Mouse (Mus musculus) spleen, adult 2 months (tissue): Measurements from ENCODE around the gene Lrrc25. TPM values are rescaled to one million over a fixed set of nuclear protein-coding genes. Genes with fewer than 3 reads are reported as not detected.

Experiments
- DNase-seq, 2 experiments: peaks; one replicate each; pipeline versions ENCODE4 v3.0.0 to v3.0.0-alpha.2; 2012 to 2021; ENCODE audit warnings: low spot score in 2 of 2, low read depth in 1 of 2
- H3K27ac ChIP-seq: fragments of 200-500 bp; 2 replicates; pipeline ENCODE4 v1.5.1; 2012; ENCODE audit warnings: low read length, inconsistent platforms; ENCODE audit not compliant: insufficient read depth
- H3K27me3 ChIP-seq: fragments of 200-500 bp; 2 replicates; pipeline ENCODE4 v1.6.1; 2012; ENCODE audit warnings: mild to moderate bottlenecking, moderate library complexity, low read length, inconsistent platforms; ENCODE audit not compliant: control insufficient read depth, insufficient read depth
- H3K36me3 ChIP-seq: fragments of 200-500 bp; 2 replicates; pipeline ENCODE4 v1.6.1; 2012; ENCODE audit warnings: mild to moderate bottlenecking, low read length, inconsistent platforms; ENCODE audit not compliant: control insufficient read depth, insufficient read depth
- H3K4me1 ChIP-seq: fragments of 200-500 bp; 2 replicates; pipeline ENCODE4 v1.6.1; 2011; ENCODE audit warnings: inconsistent platforms; ENCODE audit not compliant: control insufficient read depth, insufficient read depth, insufficient read length
- H3K4me3 ChIP-seq: fragments of 200-500 bp; 2 replicates; pipeline ENCODE4 v1.5.1; 2011; ENCODE audit warnings: mild to moderate bottlenecking, inconsistent platforms; ENCODE audit not compliant: insufficient read depth, insufficient read length; ENCODE audit errors: extremely low read depth
- CTCF ChIP-seq: fragments of 200-500 bp; IDR thresholded peaks from 2 replicates; pipeline ENCODE4 v1.5.1; 2011; ENCODE audit warnings: mild to moderate bottlenecking, inconsistent platforms; ENCODE audit not compliant: insufficient read depth, insufficient read length, insufficient replicate concordance; ENCODE audit errors: extremely low read depth
- POLR2A ChIP-seq: fragments of 200-500 bp; IDR thresholded peaks from 2 replicates; pipeline ENCODE4 v1.6.1; 2011; ENCODE audit warnings: low read depth, low read length, inconsistent platforms
- WGBS: fragments of 180-500 bp; shearing (Covaris S2); methylation state at CpG from one replicate; pipeline ENCODE4 v1.1.7; 2018; 5-methylcytosine and 5-hydroxymethylcytosine counted together
- polyA plus RNA-seq: library from polyadenylated mRNA; depleted of rRNA; stranded (reverse); fragments of >200 nt; gene quantifications from 2 replicates; pipeline ENCODE4 v1.2.3, GENCODE M21; 2012

The Lrrc25 gene
- polyA plus RNA-seq, 1 experiment = 41.6 TPM

DNA sequence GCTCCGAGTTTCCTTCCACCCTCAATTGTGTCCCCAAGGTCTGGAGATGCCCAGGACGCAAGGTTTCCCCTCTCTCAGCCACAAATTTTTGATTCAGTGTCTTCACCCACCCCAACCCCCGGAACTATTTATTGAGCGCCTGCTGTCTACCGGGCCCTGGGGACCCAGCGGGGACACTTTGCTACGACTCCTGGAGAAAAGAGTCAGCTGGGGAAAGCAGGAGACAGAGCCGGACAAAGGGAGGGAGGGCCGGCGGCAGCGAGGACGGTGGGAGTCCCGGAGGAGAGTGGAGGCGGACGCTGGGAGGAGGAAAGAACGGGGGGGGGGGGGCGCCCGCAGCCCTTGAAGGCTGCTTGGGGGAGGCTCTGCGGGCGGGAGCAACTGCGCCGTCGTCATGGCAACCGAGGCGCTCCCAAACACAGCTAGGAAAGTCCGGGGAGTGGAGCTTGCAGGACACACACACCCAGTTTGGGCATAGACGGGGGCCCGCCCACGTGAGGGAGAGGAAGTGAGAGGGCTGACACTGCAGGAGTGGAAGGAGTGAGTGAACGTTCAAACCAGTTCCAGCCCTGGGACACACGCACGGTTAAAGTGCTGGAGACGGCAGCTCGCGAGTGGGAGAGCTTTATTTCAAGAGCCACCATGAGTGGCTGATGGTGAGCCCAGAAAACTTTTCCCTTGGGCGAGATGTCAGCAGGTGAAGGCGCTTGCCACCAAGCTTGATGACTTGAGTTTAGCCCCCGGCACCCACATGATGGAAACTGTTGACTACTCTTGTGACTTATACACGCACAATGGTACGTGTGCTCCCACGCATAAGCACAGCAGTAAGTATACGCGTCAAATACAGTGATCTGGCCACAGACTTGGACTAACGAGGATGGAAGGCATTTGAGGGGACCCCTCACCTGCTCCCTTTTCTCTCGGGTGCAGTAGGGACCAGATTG, 5.8 kb upstream of the Lrrc25 start:
- Histone ChIP-seq H3K27me3 (no peaks in the 10 kb centered on the region), H3K36me3 (no peaks in the 10 kb centered on the region), H3K27ac (peak overlapping the region; percentile 90), H3K4me3 (peak overlapping the region; percentile 58), H3K4me1 (peaks cover 18% of the 10 kb centered on the region)
- no peak for TF ChIP-seq CTCF
- no peak for TF ChIP-seq POLR2A
- DNase-seq = peak; percentile 86 to 90
- under 1% methylated on average over 43 of the region's 45 CpGs for WGBS

DNA sequence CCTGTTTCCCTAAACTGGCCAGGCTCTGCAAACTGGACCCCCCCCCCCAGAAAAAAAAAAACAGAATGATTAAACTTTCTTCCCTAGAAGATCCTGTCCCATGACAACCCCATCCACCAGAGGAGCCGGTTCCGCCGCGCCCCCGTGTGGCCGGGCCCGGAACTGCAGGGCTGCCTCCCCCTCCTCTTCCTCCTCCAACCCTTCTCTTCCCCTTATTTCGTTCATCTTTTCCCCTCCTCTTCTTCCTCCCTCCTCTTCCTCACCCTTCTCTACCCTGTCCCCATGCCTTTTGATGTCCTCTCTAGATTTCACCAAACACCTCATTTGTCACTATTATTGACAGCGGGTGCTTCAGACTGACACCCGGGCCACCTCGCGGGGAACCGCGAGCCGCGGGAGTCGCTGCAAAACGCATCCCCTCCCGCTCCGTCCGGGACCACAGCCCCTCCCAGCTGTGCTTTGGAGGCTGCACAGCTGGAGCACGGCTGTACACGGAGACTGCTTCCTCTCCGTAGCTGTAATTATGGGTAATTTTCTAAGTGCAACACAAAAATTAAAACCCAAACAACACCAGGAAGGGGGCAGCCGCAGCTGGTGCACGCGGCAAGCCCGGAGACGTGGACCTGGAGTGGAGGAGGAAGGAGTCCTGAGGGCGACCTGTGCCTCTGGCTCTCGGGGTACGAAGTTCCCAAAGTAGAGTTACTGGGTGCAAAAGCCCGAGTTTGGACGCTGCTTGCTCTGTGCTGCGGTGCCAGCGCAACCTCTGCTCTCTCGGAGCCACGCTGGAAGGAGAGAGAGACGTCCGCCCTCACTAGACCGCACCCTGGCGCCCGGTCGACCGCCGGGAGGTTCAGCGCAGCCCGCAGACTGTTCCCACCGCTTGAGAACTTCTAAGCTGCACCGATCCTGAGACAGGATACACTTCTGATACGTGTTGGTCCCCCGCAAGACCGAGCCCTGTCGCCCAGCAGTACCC, 4.9 kb upstream of the Lrrc25 start:
- H3K27ac ChIP-seq = peak overlapping the region; percentile 84
- H3K4me3 ChIP-seq = peak overlapping the region; percentile 61
- no peaks in the 10 kb centered on the region for H3K27me3 ChIP-seq
- no peaks in the 10 kb centered on the region for H3K36me3 ChIP-seq
- under 1% methylated on average over 54 of the region's 54 CpGs for WGBS
- peaks cover 23% of the 10 kb centered on the region for H3K4me1 ChIP-seq
- peak in 1 of 2 experiments; percentile 79 for DNase-seq
- TF ChIP-seq POLR2A (no peak), CTCF (peak; percentile 97)

DNA sequence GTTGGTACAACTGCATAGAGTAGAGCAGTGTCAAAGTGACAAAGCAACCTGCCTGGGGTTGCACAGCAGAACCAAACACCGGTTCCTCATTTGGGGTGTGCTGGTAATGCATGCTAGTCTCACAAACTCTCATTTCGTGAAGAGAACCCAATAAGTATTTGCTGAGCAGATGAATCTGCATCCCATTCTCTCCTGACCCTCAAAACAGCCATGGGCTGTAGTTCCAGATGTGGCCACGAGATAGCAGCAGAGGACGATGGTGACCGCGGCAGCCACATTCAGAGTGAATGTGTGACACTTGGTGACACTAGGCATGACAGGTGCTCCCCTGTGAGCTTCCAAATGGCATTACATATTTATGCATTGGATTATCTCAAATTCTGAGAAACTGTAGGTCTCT, 4.1 kb upstream of the Lrrc25 start:
- H3K4me1 ChIP-seq = peaks cover 25% of the 10 kb centered on the region
- 0% methylated on average over 6 of the region's 6 CpGs for WGBS

DNA sequence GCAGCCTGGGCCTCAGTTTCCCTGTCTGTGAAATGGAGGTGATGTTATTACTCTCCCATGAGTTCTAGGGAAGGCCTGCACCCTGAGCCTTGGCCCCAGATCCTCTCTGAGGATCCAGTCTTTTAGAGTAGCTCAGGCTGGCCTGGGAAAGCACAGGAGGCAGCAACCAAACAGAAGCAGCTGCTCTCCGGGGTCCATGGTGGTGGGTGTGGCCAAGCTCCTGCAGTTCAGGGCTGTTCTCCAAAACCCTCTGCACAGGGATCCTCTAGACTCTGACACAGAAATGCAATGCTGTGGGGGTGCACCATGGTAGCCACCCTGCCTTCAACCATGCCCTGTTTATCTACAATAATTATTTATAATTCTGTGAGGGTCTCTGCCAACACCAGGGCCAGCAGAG, 2.2 kb upstream of the Lrrc25 start:
- Histone ChIP-seq H3K4me3 (no peak overlapping the region), H3K4me1 (peaks cover 32% of the 10 kb centered on the region), H3K36me3 (no peaks in the 10 kb centered on the region), H3K27ac (no peak overlapping the region), H3K27me3 (no peaks in the 10 kb centered on the region)
- DNase-seq = no peak
- TF ChIP-seq POLR2A (no peak), CTCF (no peak)
- 44% methylated on average over 1 of the region's 1 CpGs for WGBS

More for the DNA sequence above, 4.1 kb upstream of the Lrrc25 start:
- H3K27ac ChIP-seq = peak overlapping the region; percentile 84
- H3K4me3 ChIP-seq = peak overlapping the region; percentile 61; the same call in 1 of the 2 replicates
- DNase-seq = peak; percentile 75 to 90
- TF ChIP-seq POLR2A (no peak), CTCF (peak; percentile 96; the same call in 1 of the 2 replicates)
- no peaks in the 10 kb centered on the region for H3K27me3 ChIP-seq
- no peaks in the 10 kb centered on the region for H3K36me3 ChIP-seq

DNA sequence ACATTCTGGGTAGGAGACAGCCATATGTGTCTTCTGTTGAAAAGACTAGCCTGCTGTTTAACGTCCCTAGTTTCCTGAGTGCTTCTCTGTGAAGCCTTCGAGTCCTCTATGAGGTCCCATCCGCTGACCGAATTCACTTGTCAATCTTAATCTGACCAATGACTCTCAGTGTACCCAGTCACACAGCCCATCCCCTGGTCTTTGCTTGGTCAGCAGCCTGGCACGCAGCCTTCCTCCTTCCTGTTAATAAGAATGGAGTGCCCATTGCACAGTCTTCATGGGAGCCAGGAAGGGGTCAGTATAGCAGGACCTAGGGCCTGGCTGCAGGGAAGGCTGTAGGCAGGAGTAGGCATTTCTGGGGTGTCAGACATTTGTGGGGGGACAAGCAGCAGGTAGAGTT, 1.5 kb upstream of the Lrrc25 start:
- no peak overlapping the region for H3K4me3 ChIP-seq
- 51% methylated on average over 5 of the region's 5 CpGs for WGBS
- H3K36me3 ChIP-seq = no peaks in the 10 kb centered on the region
- TF ChIP-seq CTCF = no peak
- no peak for DNase-seq
- H3K27me3 ChIP-seq = no peaks in the 10 kb centered on the region
- peak overlapping the region; percentile 31; the same call in 1 of the 2 replicates for H3K27ac ChIP-seq
- peaks cover 31% of the 10 kb centered on the region for H3K4me1 ChIP-seq

DNA sequence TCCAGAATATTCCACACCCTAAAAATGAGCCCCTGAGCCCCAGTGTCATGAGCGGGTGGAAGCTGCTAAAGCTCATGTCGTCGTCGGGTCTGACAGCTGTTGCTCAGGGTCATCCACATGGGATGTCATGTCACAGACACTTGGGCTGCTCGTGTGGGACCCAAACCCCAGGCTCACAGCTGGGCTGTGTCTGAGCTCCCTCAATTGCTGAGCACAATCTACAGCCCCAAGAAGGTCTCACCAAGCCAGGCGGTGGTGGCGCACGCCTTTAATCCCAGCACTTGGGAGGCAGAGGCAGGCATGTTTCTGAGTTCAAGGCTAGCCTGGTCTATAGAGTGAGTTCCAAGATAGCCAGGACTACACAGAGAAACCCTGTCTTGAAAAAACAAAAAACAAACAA, 674 bp upstream of the Lrrc25 start:
- Histone ChIP-seq H3K27me3 (no peaks in the 10 kb centered on the region), H3K27ac (0 out of 2 replicates have a peak overlapping the region, but pooled peaks have one; percentile 5), H3K4me1 (peaks cover 33% of the 10 kb centered on the region; the same call in 1 of the 2 replicates), H3K36me3 (no peaks in the 10 kb centered on the region), H3K4me3 (no peak overlapping the region)
- DNase-seq = no peak
- TF ChIP-seq CTCF = no peak
- TF ChIP-seq POLR2A = no peak
- 89% methylated on average over 8 of the region's 8 CpGs for WGBS

DNA sequence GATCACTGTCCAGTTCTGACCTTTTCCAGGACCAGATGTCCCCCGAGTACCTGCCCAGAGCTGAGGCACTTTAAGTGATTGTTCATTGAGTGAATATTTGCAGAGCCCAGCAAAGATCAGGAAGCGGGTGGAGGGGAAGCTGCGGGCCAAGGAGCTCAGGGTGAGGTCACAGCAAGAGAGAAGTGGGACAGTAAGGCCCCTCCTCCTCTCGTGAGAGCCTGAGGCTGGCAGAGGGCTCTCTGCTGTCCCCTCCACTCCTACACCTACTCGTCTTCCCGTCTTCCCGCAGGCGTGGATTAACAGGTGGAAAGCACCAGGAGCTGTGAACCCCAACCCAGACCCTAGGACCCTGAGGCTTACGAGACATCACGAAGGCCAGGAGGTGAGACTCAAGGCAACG, 690 bp downstream of the Lrrc25 start:
- H3K27ac ChIP-seq = peak overlapping the region; percentile 84

More for the DNA sequence above, 690 bp downstream of the Lrrc25 start:
- TF ChIP-seq CTCF (no peak), POLR2A (no peak)
- H3K4me1 ChIP-seq = peaks cover 29% of the 10 kb centered on the region; the same call in 1 of the 2 replicates
- DNase-seq = no peak
- no peaks in the 10 kb centered on the region for H3K36me3 ChIP-seq
- H3K4me3 ChIP-seq = peak overlapping the region; percentile 59
- no peaks in the 10 kb centered on the region for H3K27me3 ChIP-seq
- WGBS = 32% methylated on average over 11 of the region's 11 CpGs
